Mouse (Mus musculus) MEL (cell line): ENCODE measurements around the gene Asb8.

Experiments used
- CTCF ChIP-seq, 3 experiments: IDR thresholded peaks in 2 of 3; conservative IDR thresholded peaks in 1 of 3; 2 replicates each; pipeline ENCODE4 v1.5.1; 2011 to 2012; ENCODE audit warnings: low read length in 3 of 3, low read depth in 2 of 3, mild to moderate bottlenecking in 2 of 3, improper control_type of control experiment in 1 of 3, inconsistent platforms in 1 of 3, mixed read lengths in 1 of 3, moderate library complexity in 1 of 3; ENCODE audit not compliant: control insufficient read depth in 1 of 3, insufficient read depth in 1 of 3, poor library complexity in 1 of 3, severe bottlenecking in 1 of 3
- GABPA ChIP-seq: IDR thresholded peaks from 2 replicates; pipeline ENCODE4 v1.6.1; 2012; ENCODE audit warnings: low read depth, mild to moderate bottlenecking, inconsistent platforms, low read length, improper control_type of control experiment, moderate library complexity
- GATA1 ChIP-seq: IDR thresholded peaks from 2 replicates; pipeline ENCODE4 v1.6.1; 2011; ENCODE audit warnings: low read depth, low read length, improper control_type of control experiment
- JUND ChIP-seq: IDR thresholded peaks from 2 replicates; pipeline ENCODE4 v1.6.1; 2011; ENCODE audit warnings: low read depth, mild to moderate bottlenecking, improper control_type of control experiment, low read length
- POLR2A ChIP-seq, 2 experiments: IDR thresholded peaks; 2 replicates each; pipeline ENCODE4 v1.6.1; 2011 to 2012; ENCODE audit warnings: low read length in 2 of 2, mild to moderate bottlenecking in 2 of 2, control low read depth in 1 of 2, improper control_type of control experiment in 1 of 2, low read depth in 1 of 2, moderate library complexity in 1 of 2; ENCODE audit not compliant: control insufficient read depth in 1 of 2, insufficient read depth in 1 of 2, poor library complexity in 1 of 2

GRCm38 (mm10) chr15:98111791-98112190 lies 53.6 kb downstream of the Asb8 start:
- no peak for TF ChIP-seq JUND
- TF ChIP-seq CTCF (IDR thresholded peaks at IDR 0.05 in 2 of 3, conservative IDR thresholded peaks at IDR 0.05 in 1 of 3; ENCODE audit: control insufficient read depth in 1 of 3, insufficient read depth in 1 of 3, low read depth in 2 of 3, low read length in 3 of 3, poor library complexity in 1 of 3, severe bottlenecking in 1 of 3): no peak
- TF ChIP-seq GATA1: no peak
- TF ChIP-seq GABPA: no peak
- TF ChIP-seq POLR2A (IDR thresholded peaks at IDR 0.05; ENCODE audit: control insufficient read depth in 1 of 2, insufficient read depth in 1 of 2, low read depth in 1 of 2, low read length in 2 of 2, poor library complexity in 1 of 2): no peak
